Mouse (Mus musculus) heart, postnatal 0 days (tissue): ENCODE data around the gene Gjd3.

Source experiments
- CTCF ChIP-seq: IDR thresholded peaks from 2 replicates; pipeline ENCODE4 v1.5.1; 2016; ENCODE audit warnings: antibody characterized with exemption, control low read depth, low read depth
- EP300 ChIP-seq: IDR thresholded peaks from 2 replicates; pipeline ENCODE4 v1.6.1; 2016; ENCODE audit warnings: antibody characterized with exemption, low read depth

DNA sequence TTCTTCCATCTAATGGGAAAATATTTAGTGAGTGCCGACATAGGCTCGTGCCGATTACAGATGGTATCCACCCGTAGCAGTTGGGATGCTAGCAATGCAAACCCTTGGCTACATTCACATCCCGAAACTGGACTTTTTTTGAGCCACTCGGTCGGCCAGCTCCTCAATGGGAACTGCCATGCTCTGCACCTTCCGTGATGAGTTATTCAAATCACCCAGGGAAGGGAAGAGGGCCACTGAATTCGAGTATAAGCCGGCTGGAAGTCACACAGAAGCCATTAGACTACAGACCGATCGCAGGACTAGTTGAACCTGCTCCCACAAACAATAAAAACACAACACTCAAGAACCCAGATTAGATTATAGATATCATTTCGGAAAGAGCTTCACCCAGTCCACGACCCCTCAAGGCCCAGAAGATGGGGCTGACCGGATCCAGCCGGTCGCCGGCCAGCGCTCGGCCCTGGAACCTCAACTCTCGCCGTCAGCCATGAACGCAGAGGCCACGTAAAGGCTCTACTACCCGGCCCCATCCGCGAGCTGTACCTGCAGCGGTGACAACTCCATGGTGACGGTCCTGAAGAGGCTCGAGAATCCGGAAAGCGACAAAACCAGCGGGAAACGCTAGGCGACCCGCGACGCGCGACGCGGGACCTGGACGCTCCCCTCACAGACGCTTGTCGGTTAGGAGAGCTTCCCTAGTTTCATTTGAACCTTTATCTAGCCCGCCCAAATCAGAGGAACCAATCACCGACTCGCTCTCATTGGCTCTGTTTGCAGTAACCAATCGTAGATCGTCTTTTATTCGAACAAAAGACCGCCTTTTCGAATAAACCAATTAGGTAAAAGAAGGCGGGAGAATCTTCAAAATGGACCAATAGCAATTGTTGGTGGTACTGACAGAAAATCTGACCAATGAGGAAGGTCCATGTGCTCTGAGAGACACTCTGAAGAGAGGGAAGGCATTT is 41.0 kb upstream of the Gjd3 start, which contains the start of gene Top2a:
- TF ChIP-seq CTCF = no peak
- peak; percentile 99 for TF ChIP-seq EP300
